Mouse (Mus musculus) thymus, adult 2 months (tissue): ENCODE results near the gene Prep.

ENCODE experiments used
- CTCF ChIP-seq: fragments of 200-500 bp; IDR thresholded peaks from 2 replicates; pipeline ENCODE4 v1.5.1; 2012; ENCODE audit warnings: mild to moderate bottlenecking, control low read depth, low read length, moderate library complexity, borderline replicate concordance; ENCODE audit not compliant: control insufficient read depth, poor library complexity, insufficient read depth; ENCODE audit errors: extremely low read depth
- POLR2A ChIP-seq: fragments of 200-500 bp; IDR thresholded peaks from 2 replicates; pipeline ENCODE4 v1.6.1; 2012; ENCODE audit warnings: mild to moderate bottlenecking, low read length, control low read depth, moderate library complexity; ENCODE audit not compliant: control insufficient read depth, poor library complexity, insufficient read depth; ENCODE audit errors: extremely low read depth

GRCm38 (mm10) chr10:45075491-45076051, 8.6 kb downstream of the Prep start:
- TF ChIP-seq CTCF: no peak
- TF ChIP-seq POLR2A: no peak
